Mouse (Mus musculus) left cerebral cortex, adult 8-10 months (tissue): ENCODE results near the gene 2310007B03Rik. TPM values are rescaled to one million over a fixed set of nuclear protein-coding genes. Genes with fewer than 3 reads are reported as not detected.
"Not testable (repeated sequence)": the region's sequence is repeated elsewhere in the genome, so short reads cannot be mapped to it uniquely, and the experiment has no call there.

Experiments
- DNase-seq, 2 experiments: peaks; one replicate each; pipeline ENCODE4 v3.0.0; 2022; ENCODE audit warnings: low spot score in 2 of 2
- total RNA-seq, 4 experiments: library from RNA; stranded (reverse); gene quantifications; 2 replicates each; pipeline ENCODE4 v1.2.4; 2022

2310007B03Rik gene
- under 1 TPM in 1 of 4 experiments, not detected in 3; 0.27 TPM for total RNA-seq

DNA sequence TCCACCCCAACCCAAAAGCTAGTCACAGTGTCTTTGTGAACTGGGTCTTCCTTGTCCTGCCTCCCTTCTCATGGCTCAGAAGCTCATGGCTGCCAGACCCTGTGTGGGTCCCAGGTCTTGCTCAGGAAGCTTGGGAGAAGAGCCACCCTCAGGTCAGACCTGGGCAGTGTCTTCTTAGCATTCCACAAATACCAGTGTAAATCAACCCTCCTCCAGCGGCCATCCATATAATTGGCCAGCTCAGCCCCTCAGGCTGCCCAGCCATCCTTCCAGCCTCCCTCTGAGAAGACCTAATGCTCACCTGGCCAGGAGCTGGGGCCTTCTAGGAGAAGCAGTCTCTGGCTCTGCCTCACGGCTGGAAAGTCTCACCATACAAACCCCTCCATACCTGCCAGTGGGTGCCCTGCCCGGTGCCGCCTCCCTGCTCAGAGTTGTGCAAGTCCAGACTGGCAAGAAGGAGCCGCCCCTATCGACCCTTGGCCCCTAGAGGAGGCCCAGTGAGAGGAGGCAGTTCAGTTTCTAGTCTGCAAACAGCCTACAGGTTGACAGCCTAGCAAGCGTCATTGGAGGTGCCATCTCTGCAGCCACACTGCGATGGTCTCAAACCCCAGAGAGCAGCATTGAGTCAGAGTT lies at the start of gene 2310007B03Rik:
Gene 2310007B03Rik, minus strand, starts transcription at position 448 of the 633 bp plus-strand sequence.
- DNase-seq = no peak

- peak in 1 of 2 experiments; percentile 66 for DNase-seq
Observed at GRCm38 (mm10) chr1:93210213-93210641, 49.5 kb upstream of the 2310007B03Rik start.

- DNase-seq = peak in 1 of 2 experiments; percentile 25
Observed at GRCm38 (mm10) chr1:93207536-93208064, 46.9 kb upstream of the 2310007B03Rik start.

- no peak for DNase-seq
Observed at GRCm38 (mm10) chr1:93206277-93206970, 45.7 kb upstream of the 2310007B03Rik start.

- no peak for DNase-seq
Observed at GRCm38 (mm10) chr1:93197916-93198315, 37.2 kb upstream of the 2310007B03Rik start.

DNA sequence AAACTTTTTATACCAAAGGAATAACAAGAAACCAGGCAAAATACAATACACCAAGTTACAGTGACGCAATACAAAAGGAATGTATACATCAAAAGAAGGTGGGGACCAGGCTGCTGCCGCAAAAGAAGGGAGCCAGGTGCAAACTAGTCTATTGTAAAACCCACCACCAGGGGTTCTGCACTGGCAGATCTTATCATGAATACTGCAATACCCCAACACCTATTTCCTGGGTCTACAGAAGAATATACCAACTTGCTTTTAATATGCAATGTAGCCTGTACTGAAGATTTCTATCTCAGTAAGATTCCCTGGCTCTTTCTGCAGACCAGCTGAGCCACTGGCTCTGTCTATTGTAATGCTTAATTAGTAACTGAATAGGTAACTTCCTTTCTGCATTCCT lies 36.7 kb upstream of the 2310007B03Rik start:
- DNase-seq = not testable (repeated sequence)

GRCm38 (mm10) chr1:93194961-93195360 lies 34.2 kb upstream of the 2310007B03Rik start:
- DNase-seq = no peak

DNA sequence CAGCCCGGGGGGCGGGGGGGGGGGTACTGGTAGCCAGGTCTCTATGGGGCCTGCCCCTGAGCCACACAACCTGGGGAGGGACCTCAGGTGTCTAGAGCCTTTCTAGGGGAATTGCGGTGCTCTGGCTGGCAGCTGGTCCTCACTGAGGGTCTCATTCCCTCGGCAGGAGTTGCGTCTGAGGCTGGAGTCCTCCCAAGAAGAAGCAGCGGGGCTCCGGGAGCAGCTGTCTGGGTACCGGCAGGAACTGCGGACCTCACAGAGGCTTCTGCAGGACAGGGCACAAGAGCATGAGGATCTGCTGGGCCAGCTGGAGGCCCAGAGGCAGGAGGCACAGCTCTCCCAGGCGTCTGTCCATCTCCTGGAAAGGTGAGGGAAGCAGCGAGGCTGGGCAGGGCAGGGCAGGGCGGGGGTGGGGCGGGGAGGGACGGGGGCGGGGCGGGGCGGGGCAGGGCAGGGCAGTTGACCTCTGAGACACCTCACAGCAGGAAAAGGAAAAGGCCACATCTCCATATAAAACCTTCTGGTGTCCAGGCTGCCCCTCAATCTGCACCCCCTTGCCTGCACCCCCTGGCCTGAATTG lies 30.1 kb upstream of the 2310007B03Rik start:
- DNase-seq = no peak

DNA sequence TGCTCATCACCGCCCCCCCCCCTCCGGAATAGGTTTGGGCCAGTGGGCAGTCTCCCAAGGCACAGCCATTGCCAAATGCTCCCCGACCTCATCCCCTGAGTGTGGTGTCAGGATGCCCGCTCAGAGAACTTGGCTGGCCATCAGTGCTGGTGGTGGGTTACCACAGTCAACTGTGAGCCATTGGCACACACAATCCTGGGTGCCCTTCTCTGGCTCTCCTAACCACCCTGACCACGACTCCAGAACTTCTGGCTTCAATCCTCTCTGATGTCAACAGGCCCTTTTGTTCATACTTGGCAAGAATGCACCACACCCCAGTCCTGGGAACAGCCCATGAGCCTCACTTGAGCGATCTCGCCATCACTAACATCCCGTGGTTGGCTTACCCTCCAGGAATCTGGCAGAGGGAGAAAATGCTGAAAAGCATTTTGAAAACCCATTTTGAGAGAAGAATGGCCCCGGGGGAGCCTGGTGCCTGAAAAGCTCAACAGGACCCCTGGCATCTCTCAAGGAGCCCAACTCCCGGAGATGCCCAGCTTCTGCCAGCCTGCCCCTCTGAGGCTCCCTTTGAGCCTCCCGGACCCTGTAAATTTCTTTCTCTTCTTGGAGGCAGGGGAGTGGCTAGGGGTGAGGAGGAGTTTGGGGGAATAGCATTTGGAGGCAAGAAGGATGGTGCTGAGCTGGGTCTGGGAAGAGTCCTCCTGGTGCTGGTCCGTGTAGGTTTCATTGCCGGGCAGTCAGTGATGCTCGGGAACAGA lies 23.5 kb upstream of the 2310007B03Rik start:
- DNase-seq = peak in 1 of 2 experiments; percentile 63

- DNase-seq = no peak
Observed at GRCm38 (mm10) chr1:93182281-93182680, 21.5 kb upstream of the 2310007B03Rik start.

- DNase-seq = peak in 1 of 2 experiments; percentile 55
Observed at GRCm38 (mm10) chr1:93176525-93177332, 16.0 kb upstream of the 2310007B03Rik start.

- no peak for DNase-seq
Observed at GRCm38 (mm10) chr1:93175849-93176248, 15.1 kb upstream of the 2310007B03Rik start.

GRCm38 (mm10) chr1:93174399-93174798 lies 13.7 kb upstream of the 2310007B03Rik start:
- DNase-seq = peak; percentile 37 to 91

- DNase-seq = peak in 1 of 2 experiments; percentile 32
Observed at GRCm38 (mm10) chr1:93173665-93174064, 12.9 kb upstream of the 2310007B03Rik start.

DNA sequence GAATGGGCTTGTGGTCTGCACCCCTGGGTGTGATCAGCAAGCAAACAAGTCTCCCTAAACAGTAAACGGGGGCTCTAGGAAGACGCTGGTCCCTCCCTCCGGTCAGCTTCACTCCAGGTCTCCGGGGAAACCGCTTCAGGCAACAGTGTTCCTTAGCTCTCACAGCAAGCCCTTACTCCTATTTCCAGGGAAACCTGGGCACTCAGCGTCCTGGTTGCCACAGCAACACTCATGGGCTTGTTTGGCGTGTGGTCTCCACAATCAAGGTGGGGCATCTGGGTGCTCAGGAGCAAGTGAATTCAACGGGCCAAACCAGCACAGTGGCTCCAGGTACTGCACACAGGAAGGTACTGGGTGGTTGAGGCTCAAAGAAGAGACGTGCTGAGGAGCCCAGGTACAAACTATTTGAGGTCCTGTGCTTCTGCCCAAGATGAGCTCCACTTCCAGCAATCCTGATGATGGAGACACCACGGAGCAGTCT lies 7.6 kb upstream of the 2310007B03Rik start, which contains the start of gene Crocc2:
Gene Crocc2, plus strand, starts transcription at position 431 of the 481 bp plus-strand sequence.
- DNase-seq = no peak

GRCm38 (mm10) chr1:93166346-93167079 lies 5.8 kb upstream of the 2310007B03Rik start:
- no peak for DNase-seq

DNA sequence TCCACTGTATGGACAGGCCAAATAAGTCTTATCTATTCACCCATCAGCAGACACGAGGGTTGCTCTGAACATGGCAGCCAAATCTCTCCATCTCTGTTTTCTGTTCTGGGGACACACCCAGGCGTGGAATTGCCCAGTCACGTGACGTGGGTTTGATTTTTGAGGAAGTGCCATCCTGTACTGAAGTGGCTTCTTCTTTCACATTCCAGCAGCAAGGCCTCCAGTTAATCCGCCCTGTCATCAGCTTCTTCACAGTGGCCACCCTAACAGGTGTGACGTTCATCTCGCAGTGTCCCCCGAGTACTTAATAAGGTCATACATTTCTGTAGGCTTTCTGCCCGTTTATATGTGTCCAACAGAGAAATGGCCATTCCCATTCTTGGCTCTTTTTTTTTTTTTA lies 4.7 kb upstream of the 2310007B03Rik start:
- no peak for DNase-seq

DNA sequence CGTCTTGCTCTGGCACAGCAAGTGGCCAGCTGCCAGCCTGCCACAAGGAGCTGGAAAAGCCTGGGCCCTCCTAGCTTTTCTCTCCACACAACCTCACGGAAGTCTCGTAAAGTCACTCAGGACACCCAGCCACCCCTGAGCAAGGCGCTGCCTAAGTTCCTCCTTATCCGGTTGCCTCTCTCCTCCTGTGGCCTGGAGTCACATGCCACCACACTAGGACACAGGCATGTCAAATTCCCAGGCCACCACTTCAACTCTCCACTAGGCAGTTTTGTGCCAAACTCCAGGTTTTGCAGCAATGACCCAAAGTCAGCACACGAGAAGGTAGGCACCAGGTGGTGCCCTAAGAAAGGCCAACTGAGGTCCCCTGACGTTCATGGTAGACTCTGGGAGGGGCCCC lies 1.8 kb upstream of the 2310007B03Rik start:
- no peak for DNase-seq

DNA sequence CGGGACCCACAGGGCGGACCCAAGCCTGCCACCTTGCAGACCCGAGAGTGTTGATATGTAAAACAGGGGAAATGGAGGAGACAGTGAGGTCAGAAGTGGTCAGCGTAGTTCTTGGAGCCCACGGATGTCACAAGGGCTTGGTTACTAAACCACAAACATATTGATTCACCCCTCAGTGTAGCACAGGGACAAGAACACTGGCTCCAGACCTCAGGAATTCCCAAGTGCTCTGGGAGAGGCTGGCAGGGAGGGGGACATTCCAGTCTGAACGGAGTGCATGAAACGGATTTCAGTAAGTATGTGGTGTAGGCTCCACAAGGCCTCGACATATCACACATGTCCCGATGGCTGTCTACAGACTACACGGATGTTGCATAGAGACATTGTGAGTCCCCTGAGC lies 1.2 kb upstream of the 2310007B03Rik start:
- no peak for DNase-seq

- no peak for DNase-seq
Observed at GRCm38 (mm10) chr1:93161350-93161749, 602 bp upstream of the 2310007B03Rik start.
